Mouse (Mus musculus) forebrain, postnatal 0 days (tissue): ENCODE data around the gene Gfm2. TPM values are rescaled to one million over a fixed set of nuclear protein-coding genes. Genes with fewer than 3 reads are reported as not detected.
"Not testable (repeated sequence)": the region's sequence is repeated elsewhere in the genome, so short reads cannot be mapped to it uniquely, and the experiment has no call there.

Experiments used
- ATAC-seq: fragments of 200-750 bp; cut with Nextera tagmentation; 2 replicates; pipeline ENCODE4 v1.8.0; 2017; ENCODE audit warnings: mild to moderate bottlenecking, moderate library complexity
- DNase-seq: peaks from one replicate; pipeline ENCODE4 v3.0.0-alpha.2; 2015
- H3K27ac ChIP-seq: fragments of 300-500 bp; sonication (generic); 2 replicates; pipeline ENCODE4 v1.5.1; 2014; ENCODE audit warnings: low read depth, mild to moderate bottlenecking, antibody characterized with exemption, low read length, moderate library complexity, mixed read lengths
- H3K27me3 ChIP-seq: fragments of 300-500 bp; sonication (generic); 2 replicates; pipeline ENCODE4 v1.6.1; 2014; ENCODE audit warnings: mild to moderate bottlenecking, low read length, mixed read lengths; ENCODE audit not compliant: insufficient read depth
- H3K36me3 ChIP-seq: fragments of 300-500 bp; sonication (generic); 2 replicates; pipeline ENCODE4 v1.6.1; 2014; ENCODE audit warnings: mild to moderate bottlenecking, moderate library complexity; ENCODE audit not compliant: insufficient read depth
- H3K4me1 ChIP-seq: fragments of 300-500 bp; sonication (generic); 2 replicates; pipeline ENCODE4 v1.6.1; 2014; ENCODE audit warnings: antibody characterized with exemption; ENCODE audit not compliant: insufficient read depth
- H3K4me2 ChIP-seq: fragments of 300-500 bp; sonication (generic); 2 replicates; pipeline ENCODE4 v1.6.1; 2014; ENCODE audit warnings: low read depth, mild to moderate bottlenecking, moderate library complexity
- H3K4me3 ChIP-seq: fragments of 300-500 bp; sonication (generic); 2 replicates; pipeline ENCODE4 v1.5.1; 2014; ENCODE audit warnings: low read depth, low read length, mixed read lengths
- H3K9ac ChIP-seq: fragments of 300-500 bp; sonication (generic); 2 replicates; pipeline ENCODE4 v1.6.1; 2014; ENCODE audit warnings: mild to moderate bottlenecking
- H3K9me3 ChIP-seq: fragments of 300-500 bp; sonication (generic); 2 replicates; pipeline ENCODE4 v1.6.1; 2016; ENCODE audit warnings: low read length
- CTCF ChIP-seq: sonication (generic); IDR thresholded peaks from 2 replicates; pipeline ENCODE4 v1.5.1; 2016; ENCODE audit warnings: antibody characterized with exemption, control low read depth, low read depth
- WGBS: fragments of 180-500 bp; shearing (Covaris S2); extraction: QIAGEN DNeasy Blood & Tissue Kit; methylation state at CpG from one replicate; pipeline ENCODE4 v1.1.7; 2014; 5-methylcytosine and 5-hydroxymethylcytosine counted together
- polyA plus RNA-seq: library from polyadenylated mRNA; unstranded; fragments of >200 nt; fragmentation: Nextera tagmentation; extraction: Ambion mirVana; gene quantifications from 2 replicates; pipeline ENCODE4 v1.2.1, GENCODE M21; 2015
- total RNA-seq: library from RNA; depleted of rRNA; stranded (reverse); fragments of >200 nt; gene quantifications from 2 replicates; pipeline ENCODE4 v1.2.3, GENCODE M21; 2014

Gfm2 gene
- total and polyA plus RNA-seq, 2 experiments from 2014 or later = 15.5 to 32.1 TPM

DNA sequence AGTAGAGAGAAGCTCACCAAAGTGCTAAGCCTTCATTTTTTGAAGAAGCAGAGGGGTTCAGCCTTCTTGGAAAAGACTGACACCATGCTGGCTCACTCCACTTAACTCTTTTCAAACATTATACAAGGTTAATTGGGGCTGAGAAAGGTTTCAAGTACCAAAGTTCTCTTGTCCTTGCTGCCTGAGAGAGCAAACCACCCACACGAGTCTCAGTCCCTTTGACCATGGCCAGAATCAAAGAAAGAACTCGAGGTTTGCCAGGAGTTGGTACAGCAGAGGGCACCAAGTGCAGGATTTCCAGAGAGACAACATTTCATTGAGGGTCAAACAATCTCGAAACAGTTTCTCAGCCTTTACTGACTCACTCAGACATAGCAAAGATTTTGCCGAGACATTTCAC, 28.7 kb upstream of the Gfm2 start:
- no peak for ATAC-seq
- Histone ChIP-seq H3K9me3 (no peaks in the 10 kb centered on the region), H3K27me3 (no peaks in the 10 kb centered on the region), H3K27ac (no peak overlapping the region), H3K4me2 (no peak overlapping the region), H3K4me3 (no peak overlapping the region), H3K9ac (no peak overlapping the region), H3K4me1 (no peaks in the 10 kb centered on the region), H3K36me3 (peaks cover 26% of the 10 kb centered on the region)
- WGBS = 82% methylated on average over 4 of the region's 4 CpGs
- no peak for DNase-seq
- no peak for TF ChIP-seq CTCF

- DNase-seq (no peak), ATAC-seq (no peak)
- H3K27me3 ChIP-seq = no peaks in the 10 kb centered on the region
- H3K4me2 ChIP-seq = no peak overlapping the region
- WGBS = 83% methylated on average over 3 of the region's 3 CpGs
- H3K4me1 ChIP-seq = no peaks in the 10 kb centered on the region
- H3K9me3 ChIP-seq = no peaks in the 10 kb centered on the region
- no peak overlapping the region for H3K9ac ChIP-seq
- H3K4me3 ChIP-seq = no peak overlapping the region
- TF ChIP-seq CTCF = no peak
- peaks cover 38% of the 10 kb centered on the region for H3K36me3 ChIP-seq
- H3K27ac ChIP-seq = no peak overlapping the region
Observed at GRCm38 (mm10) chr13:97121341-97121740, 16.4 kb upstream of the Gfm2 start.

DNA sequence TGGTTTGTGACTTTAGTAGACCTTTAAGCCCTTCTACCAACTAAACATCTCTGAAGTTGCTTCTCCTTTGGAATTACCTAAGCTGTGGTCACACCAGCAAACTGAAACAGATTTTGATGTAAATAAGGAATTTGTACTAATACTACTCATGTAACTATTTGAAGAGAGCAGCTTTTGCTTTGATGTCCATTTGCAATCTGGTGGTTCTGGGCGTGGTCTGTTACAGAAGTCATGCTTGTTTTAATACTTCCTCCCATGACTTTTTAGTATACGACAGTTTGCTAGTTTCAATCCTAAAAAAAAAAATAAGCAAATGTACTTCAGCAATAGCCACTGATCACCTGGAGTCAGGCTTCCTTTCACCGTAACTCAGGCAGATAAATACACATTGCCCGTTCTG, 8.1 kb upstream of the Gfm2 start:
- H3K4me2 ChIP-seq, H3K9me3 ChIP-seq, H3K4me1 ChIP-seq, ATAC-seq, H3K9ac ChIP-seq, H3K4me3 ChIP-seq, DNase-seq, H3K27me3 ChIP-seq, H3K27ac ChIP-seq: not testable (repeated sequence)
- 89% methylated on average over 2 of the region's 4 CpGs for WGBS
- H3K36me3 ChIP-seq = peaks cover 21% of the 10 kb centered on the region

DNA sequence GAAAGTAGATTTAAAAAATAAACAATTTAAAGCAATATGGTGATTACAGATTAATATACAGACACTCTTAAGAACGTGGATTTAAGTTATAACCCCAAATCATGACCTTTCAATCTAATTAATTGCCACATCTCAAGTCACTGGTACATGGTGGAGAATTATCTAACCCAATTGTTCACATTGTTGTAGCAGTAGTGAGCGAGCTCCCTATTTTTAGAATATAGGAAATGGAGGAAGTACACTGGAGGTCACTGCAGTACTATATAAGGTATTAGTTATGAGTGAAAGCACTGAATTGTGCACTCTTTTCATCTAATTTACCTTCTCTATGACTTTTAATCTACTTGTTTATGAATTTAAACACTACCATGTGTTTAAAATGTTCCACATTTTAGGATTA, 7.3 kb upstream of the Gfm2 start:
- H3K4me1 ChIP-seq, DNase-seq, H3K9ac ChIP-seq, ATAC-seq, H3K27ac ChIP-seq, H3K4me2 ChIP-seq, H3K4me3 ChIP-seq, H3K9me3 ChIP-seq, H3K27me3 ChIP-seq: not testable (repeated sequence)
- WGBS = no CpG with 5 or more reads among the region's 2 CpGs
- H3K36me3 ChIP-seq = peaks cover 20% of the 10 kb centered on the region

DNA sequence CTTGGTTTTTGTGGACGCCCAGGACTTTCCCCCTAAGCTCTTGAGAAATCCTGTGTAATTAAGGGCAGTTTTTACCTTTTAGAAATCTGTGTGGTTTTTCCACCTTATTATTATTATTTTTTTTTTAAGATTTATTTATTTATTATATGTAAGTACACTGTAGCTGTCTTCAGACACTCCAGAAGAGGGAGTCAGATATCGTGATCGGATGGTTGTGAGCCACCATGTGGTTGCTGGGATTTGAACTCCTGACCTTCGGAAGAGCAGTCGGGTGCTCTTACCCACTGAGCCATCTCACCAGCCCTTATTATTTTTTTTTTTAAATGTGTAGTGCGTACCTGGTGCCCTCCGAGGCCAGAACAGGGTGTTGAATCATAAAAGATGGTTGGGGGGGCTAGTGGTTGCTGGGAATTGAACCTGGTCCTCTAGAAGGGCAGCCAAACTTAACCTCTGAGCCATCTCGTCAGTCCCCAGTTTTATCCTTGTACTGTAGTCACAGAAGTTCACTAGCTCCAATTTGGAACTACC, 731 bp downstream of the Gfm2 start:
- Histone ChIP-seq H3K4me2 (peak overlapping the region; percentile 50), H3K27ac (peak overlapping the region; percentile 80), H3K4me3 (peak overlapping the region; percentile 57), H3K36me3 (peaks cover 19% of the 10 kb centered on the region), H3K9ac (peak overlapping the region; percentile 78)
- 35% methylated on average over 8 of the region's 8 CpGs for WGBS
- not testable (repeated sequence) for H3K27me3 ChIP-seq, H3K4me1 ChIP-seq, H3K9me3 ChIP-seq, ATAC-seq, DNase-seq

DNA sequence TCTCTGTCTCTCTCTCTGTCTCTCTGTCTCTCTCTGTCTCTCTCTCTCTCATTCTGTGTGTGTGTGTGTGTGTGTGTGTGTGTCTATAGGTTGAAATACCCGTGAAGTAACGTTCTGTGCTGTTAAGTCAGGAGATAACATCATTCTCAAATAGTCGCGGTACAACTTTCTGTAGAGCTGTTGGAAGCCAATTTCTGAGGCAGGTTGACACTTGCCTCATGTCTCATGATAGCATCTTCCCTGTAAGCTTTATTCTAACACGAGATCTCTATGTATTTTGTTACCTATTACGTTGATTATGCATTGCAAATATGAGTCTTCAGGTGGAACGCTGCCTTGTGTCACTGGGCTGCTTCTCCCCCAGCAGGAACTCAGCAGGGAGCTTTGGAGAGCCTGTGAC, 4.6 kb downstream of the Gfm2 start:
- H3K9me3 ChIP-seq = no peaks in the 10 kb centered on the region
- peaks cover 35% of the 10 kb centered on the region for H3K36me3 ChIP-seq
- H3K9ac ChIP-seq = no peak overlapping the region
- DNase-seq (no peak), ATAC-seq (no peak)
- no peak overlapping the region for H3K4me2 ChIP-seq
- H3K27me3 ChIP-seq = no peaks in the 10 kb centered on the region
- WGBS = 90% methylated on average over 7 of the region's 7 CpGs
- no peak for TF ChIP-seq CTCF
- H3K27ac ChIP-seq = no peak overlapping the region
- H3K4me1 ChIP-seq = 0 out of 2 replicates have a peak, but pooled peaks cover 4% of the 10 kb centered on the region
- H3K4me3 ChIP-seq = no peak overlapping the region

DNA sequence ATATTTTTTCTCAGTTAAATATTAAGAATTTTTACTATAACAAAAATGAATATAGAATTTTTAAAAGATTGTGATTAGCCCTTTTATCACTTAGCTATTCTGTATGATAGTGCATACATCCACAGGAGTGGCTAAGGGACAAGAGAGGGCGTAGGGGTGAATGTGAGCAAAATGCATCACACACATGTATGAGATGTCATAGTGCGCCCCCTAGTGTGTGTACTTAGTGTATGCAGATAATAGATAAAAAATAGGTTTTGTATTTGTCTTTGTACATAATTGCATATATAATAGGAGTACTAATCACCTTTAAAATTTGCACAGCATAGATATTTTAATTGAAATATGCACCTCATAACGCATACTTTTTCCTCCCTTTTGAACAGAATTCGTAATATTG, 8.1 kb downstream of the Gfm2 start:
- H3K36me3 ChIP-seq = peaks cover 60% of the 10 kb centered on the region
- peak; percentile 60 for DNase-seq
- H3K4me2 ChIP-seq = no peak overlapping the region
- no peak overlapping the region for H3K27ac ChIP-seq
- H3K4me3 ChIP-seq = no peak overlapping the region
- no peaks in the 10 kb centered on the region for H3K4me1 ChIP-seq
- no peaks in the 10 kb centered on the region for H3K9me3 ChIP-seq
- H3K27me3 ChIP-seq = no peaks in the 10 kb centered on the region
- ATAC-seq = no peak
- H3K9ac ChIP-seq = no peak overlapping the region
- peak; percentile 69 for TF ChIP-seq CTCF
- 60% methylated on average over 4 of the region's 4 CpGs for WGBS
